Mouse (Mus musculus) midbrain, embryonic 14.5 days (tissue): ENCODE results near the gene Nav1. TPM values are rescaled to one million over a fixed set of nuclear protein-coding genes. Genes with fewer than 3 reads are reported as not detected.

ENCODE experiments used
- ATAC-seq: fragments of 200-750 bp; cut with Nextera tagmentation; 2 replicates; pipeline ENCODE4 v1.8.0; 2017; ENCODE audit warnings: moderate number of reproducible peaks, moderate library complexity; ENCODE audit not compliant: low FRiP score, low TSS enrichment
- DNase-seq: peaks from one replicate; pipeline ENCODE4 v3.0.0-alpha.2; 2015
- H3K27ac ChIP-seq: fragments of 300-500 bp; sonication (generic); replicated peaks from 2 replicates; pipeline ENCODE4 v1.5.1; 2014; ENCODE audit warnings: mild to moderate bottlenecking, low read depth, low read length, moderate library complexity
- H3K27me3 ChIP-seq: fragments of 300-500 bp; sonication (generic); 2 replicates; pipeline ENCODE4 v1.6.1; 2014; ENCODE audit warnings: low read length, control low read depth, mixed read lengths; ENCODE audit not compliant: control insufficient read depth, insufficient read depth
- H3K36me3 ChIP-seq: fragments of 300-500 bp; sonication (generic); 2 replicates; pipeline ENCODE4 v1.6.1; 2014; ENCODE audit warnings: low read length, control low read depth; ENCODE audit not compliant: control insufficient read depth, insufficient read depth
- H3K4me1 ChIP-seq: fragments of 300-500 bp; sonication (generic); 2 replicates; pipeline ENCODE4 v1.6.1; 2014; ENCODE audit warnings: mild to moderate bottlenecking, antibody characterized with exemption, low read length, control low read depth; ENCODE audit not compliant: control insufficient read depth, insufficient read depth
- H3K4me2 ChIP-seq: fragments of 300-500 bp; sonication (generic); 2 replicates; pipeline ENCODE4 v1.6.1; 2014; ENCODE audit warnings: mild to moderate bottlenecking, low read length, moderate library complexity
- H3K4me3 ChIP-seq: fragments of 300-500 bp; sonication (generic); replicated peaks from 2 replicates; pipeline ENCODE4 v1.5.1; 2014; ENCODE audit warnings: low read depth, low read length
- H3K9ac ChIP-seq: fragments of 300-500 bp; sonication (generic); replicated peaks from 2 replicates; pipeline ENCODE4 v1.6.1; 2014; ENCODE audit warnings: mild to moderate bottlenecking, low read length, moderate library complexity
- H3K9me3 ChIP-seq: fragments of 300-500 bp; sonication (generic); 2 replicates; pipeline ENCODE4 v1.6.1; 2016; ENCODE audit warnings: low read length, control low read depth, mixed read lengths; ENCODE audit not compliant: control insufficient read depth
- WGBS: fragments of 180-500 bp; shearing (Covaris S2); extraction: QIAGEN DNeasy Blood & Tissue Kit; methylation state at CpG from one replicate; pipeline ENCODE4 v1.1.7; 2014; 5-methylcytosine and 5-hydroxymethylcytosine counted together
- polyA plus RNA-seq: library from polyadenylated mRNA; unstranded; fragments of >200 nt; fragmentation: Nextera tagmentation; extraction: Ambion mirVana; gene quantifications from 2 replicates; pipeline ENCODE4 v1.2.1, GENCODE M21; 2014

Gene Nav1
- polyA plus RNA-seq, 1 experiment from 2014 or later = 56.3 TPM

- no peak for ATAC-seq
- peak; percentile 37 for DNase-seq
Measured at GRCm38 (mm10) chr1:135624646-135625045, 17.6 kb upstream of the Nav1 start.

DNA sequence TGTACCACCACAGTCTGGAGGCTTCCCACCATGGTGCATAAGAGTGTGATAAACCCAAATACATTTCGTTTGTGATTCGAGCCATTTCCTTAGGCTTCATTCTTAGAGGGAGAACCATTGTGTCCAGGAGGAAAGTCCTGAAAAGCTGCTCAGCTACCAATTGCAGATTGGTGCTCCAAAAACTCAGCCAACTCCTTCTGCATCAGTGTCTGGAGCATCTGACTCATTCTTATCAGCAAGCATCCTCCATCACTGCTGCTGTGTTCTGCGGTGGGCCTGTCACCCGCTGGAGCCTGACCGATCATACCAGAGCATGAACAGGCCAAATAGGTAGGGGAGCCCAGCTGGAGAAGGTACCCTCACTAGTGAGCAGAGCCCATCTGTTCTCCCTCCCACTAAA is 16.0 kb upstream of the Nav1 start:
- Histone ChIP-seq H3K9ac (no peak overlapping the region), H3K27me3 (no peaks in the 10 kb centered on the region), H3K36me3 (no peaks in the 10 kb centered on the region), H3K9me3 (no peaks in the 10 kb centered on the region), H3K4me2 (no peak overlapping the region), H3K27ac (no peak overlapping the region), H3K4me1 (no peaks in the 10 kb centered on the region), H3K4me3 (no peak overlapping the region)
- ATAC-seq (no peak), DNase-seq (no peak)
- WGBS = 93% methylated on average over 5 of the region's 5 CpGs

More at GRCm38 (mm10) chr1:135624646-135625045, 17.6 kb upstream of the Nav1 start:
- H3K9me3 ChIP-seq = no peaks in the 10 kb centered on the region
- no peak overlapping the region for H3K4me2 ChIP-seq
- no peaks in the 10 kb centered on the region for H3K4me1 ChIP-seq
- H3K36me3 ChIP-seq = no peaks in the 10 kb centered on the region
- 56% methylated on average over 5 of the region's 5 CpGs for WGBS
- no peak overlapping the region for H3K4me3 ChIP-seq
- no peaks in the 10 kb centered on the region for H3K27me3 ChIP-seq
- H3K27ac ChIP-seq = no peak overlapping the region
- no peak overlapping the region for H3K9ac ChIP-seq

- Histone ChIP-seq H3K36me3 (no peaks in the 10 kb centered on the region), H3K4me3 (no peak overlapping the region), H3K9ac (no peak overlapping the region), H3K4me2 (no peak overlapping the region), H3K27ac (no peak overlapping the region), H3K4me1 (peaks cover 1% of the 10 kb centered on the region), H3K27me3 (no peaks in the 10 kb centered on the region), H3K9me3 (no peaks in the 10 kb centered on the region)
- ATAC-seq (no peak), DNase-seq (no peak)
- WGBS = 57% methylated on average over 3 of the region's 3 CpGs
Measured at GRCm38 (mm10) chr1:135621307-135621706, 14.2 kb upstream of the Nav1 start.

- Histone ChIP-seq H3K4me2 (no peak overlapping the region), H3K36me3 (no peaks in the 10 kb centered on the region), H3K4me3 (no peak overlapping the region), H3K9ac (no peak overlapping the region), H3K9me3 (no peaks in the 10 kb centered on the region), H3K27ac (no peak overlapping the region), H3K27me3 (no peaks in the 10 kb centered on the region), H3K4me1 (peaks cover 10% of the 10 kb centered on the region)
- DNase-seq (no peak), ATAC-seq (no peak)
- WGBS = 18% methylated on average over 7 of the region's 7 CpGs
Measured at GRCm38 (mm10) chr1:135619932-135620391, 12.9 kb upstream of the Nav1 start.

GRCm38 (mm10) chr1:135619130-135619529 is 12.0 kb upstream of the Nav1 start:
- Histone ChIP-seq H3K27ac (no peak overlapping the region), H3K9me3 (no peaks in the 10 kb centered on the region), H3K4me1 (peaks cover 10% of the 10 kb centered on the region), H3K36me3 (no peaks in the 10 kb centered on the region), H3K9ac (no peak overlapping the region), H3K4me2 (no peak overlapping the region), H3K27me3 (no peaks in the 10 kb centered on the region), H3K4me3 (no peak overlapping the region)
- WGBS = 33% methylated on average over 7 of the region's 7 CpGs
- no peak for ATAC-seq
- DNase-seq = peak; percentile 20

GRCm38 (mm10) chr1:135617344-135617743 is 10.2 kb upstream of the Nav1 start:
- Histone ChIP-seq H3K4me1 (peaks cover 10% of the 10 kb centered on the region), H3K9ac (no peak overlapping the region), H3K36me3 (no peaks in the 10 kb centered on the region), H3K4me3 (no peak overlapping the region), H3K27me3 (no peaks in the 10 kb centered on the region), H3K27ac (no peak overlapping the region), H3K9me3 (no peaks in the 10 kb centered on the region), H3K4me2 (no peak overlapping the region)
- ATAC-seq (no peak), DNase-seq (no peak)
- 83% methylated on average over 3 of the region's 3 CpGs for WGBS

DNA sequence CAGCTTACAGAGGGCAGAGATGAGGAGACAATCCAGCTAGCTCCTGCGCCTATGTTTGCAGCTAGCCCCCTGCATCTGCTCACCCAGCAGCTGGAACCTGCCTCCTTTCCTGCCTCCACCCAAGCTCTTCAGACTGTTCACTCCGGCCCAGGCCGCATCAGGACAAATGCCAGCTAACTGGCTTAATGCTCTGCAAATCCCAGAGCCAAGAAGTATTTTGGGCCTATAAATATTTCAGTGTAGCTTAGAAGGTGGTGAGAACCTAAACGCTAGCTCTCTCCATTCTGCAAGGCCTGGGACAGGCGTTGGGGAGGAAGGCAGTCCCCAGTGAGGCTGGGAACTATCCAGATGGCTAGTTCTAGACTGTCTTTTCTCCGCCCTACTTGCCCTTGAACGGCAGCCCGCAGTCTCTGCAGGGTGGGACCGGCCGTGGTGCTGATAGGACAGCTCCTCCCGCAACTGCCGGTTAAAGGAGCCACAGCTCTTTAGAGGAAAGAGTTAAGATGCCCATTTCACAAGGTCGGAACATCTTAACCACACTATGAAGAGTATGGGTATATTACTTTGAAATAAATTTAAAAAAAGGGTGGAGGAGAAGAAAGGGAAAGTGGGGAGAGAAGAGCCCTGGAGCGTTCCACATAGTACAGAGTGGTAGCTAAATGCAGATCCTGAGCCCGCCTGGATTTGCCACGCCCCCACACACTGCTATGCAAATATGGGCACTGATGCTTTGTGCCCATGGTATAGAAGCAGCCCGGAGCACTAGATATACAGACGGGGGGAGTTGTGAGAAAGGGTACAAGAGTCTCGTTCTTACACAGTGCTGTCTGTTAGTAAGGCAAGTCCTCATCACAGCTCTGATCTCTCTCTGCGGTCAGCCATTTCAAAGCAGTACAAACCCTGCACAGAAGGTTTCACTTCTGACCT is 8.9 kb upstream of the Nav1 start:
- DNase-seq (peak; percentile 72), ATAC-seq (peak; percentile 68; the same call in 1 of the 2 replicates)
- 13% methylated on average over 20 of the region's 20 CpGs for WGBS
- no peaks in the 10 kb centered on the region for H3K27me3 ChIP-seq
- H3K36me3 ChIP-seq = no peaks in the 10 kb centered on the region
- peaks cover 10% of the 10 kb centered on the region for H3K4me1 ChIP-seq
- no peaks in the 10 kb centered on the region for H3K9me3 ChIP-seq
- no peak overlapping the region for H3K4me3 ChIP-seq
- H3K9ac ChIP-seq = no peak overlapping the region
- 0 out of 2 replicates have a peak overlapping the region, but pooled peaks have one; percentile 26 for H3K27ac ChIP-seq
- peak overlapping the region; percentile 28 for H3K4me2 ChIP-seq

- Histone ChIP-seq H3K4me1 (no peaks in the 10 kb centered on the region), H3K9me3 (no peaks in the 10 kb centered on the region), H3K4me2 (no peak overlapping the region), H3K36me3 (no peaks in the 10 kb centered on the region), H3K9ac (no peak overlapping the region), H3K27me3 (no peaks in the 10 kb centered on the region), H3K27ac (no peak overlapping the region), H3K4me3 (no peak overlapping the region)
- DNase-seq = no peak
- 82% methylated on average over 4 of the region's 4 CpGs for WGBS
- no peak for ATAC-seq
Measured at GRCm38 (mm10) chr1:135609621-135610020, 2.5 kb upstream of the Nav1 start.
